Mouse (Mus musculus): ENCODE measurements at regions not wholly inside any gene's neighbourhood (a gene's known extent, or its start where the extent isn't known, plus 50 kb on each side); places are given as distances from the start of the nearest gene placed in this dataset.

DNA sequence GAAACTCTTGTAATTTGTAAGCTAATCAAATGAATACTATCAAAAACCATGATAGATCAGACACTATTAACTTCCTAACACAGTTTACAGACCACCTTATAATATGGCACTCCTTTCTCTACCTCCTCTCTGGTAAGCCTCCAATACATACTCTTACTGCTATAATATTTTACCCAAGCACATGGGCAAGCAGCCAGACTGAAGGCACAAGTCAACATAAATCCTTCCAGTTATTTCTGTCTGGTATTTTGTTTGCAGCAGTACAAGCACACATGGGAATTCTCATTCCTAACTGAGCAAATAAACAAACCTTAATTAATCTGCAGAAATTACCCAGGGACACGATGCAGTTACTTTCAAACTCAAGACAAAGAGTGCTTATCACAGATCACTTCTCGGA is 210.7 kb upstream of the Zc3h12c start:
- DNase-seq (ENCODE audit: low spot score in 2 of 2), result no peak

DNA sequence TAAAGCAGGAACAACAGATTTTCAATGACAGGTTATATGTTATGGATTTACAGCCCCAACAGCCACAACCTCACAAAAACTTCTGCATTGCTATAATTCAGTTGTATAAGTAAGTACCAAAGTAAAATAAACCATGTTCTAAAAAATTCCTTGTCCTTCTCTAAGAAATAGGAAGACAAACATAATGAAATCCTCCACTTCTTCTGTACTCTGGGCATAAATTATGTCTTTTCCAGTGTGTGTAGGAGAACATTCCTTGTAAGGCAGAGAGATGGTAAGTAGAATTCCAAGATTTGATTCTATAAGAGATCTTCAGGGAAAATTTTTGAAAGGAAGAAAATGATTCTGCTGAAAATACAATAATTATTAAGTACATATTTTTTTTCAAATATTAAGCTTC is 209.4 kb upstream of the Zc3h12c start:
- DNase-seq (ENCODE audit: low spot score in 2 of 2), result no peak

DNA sequence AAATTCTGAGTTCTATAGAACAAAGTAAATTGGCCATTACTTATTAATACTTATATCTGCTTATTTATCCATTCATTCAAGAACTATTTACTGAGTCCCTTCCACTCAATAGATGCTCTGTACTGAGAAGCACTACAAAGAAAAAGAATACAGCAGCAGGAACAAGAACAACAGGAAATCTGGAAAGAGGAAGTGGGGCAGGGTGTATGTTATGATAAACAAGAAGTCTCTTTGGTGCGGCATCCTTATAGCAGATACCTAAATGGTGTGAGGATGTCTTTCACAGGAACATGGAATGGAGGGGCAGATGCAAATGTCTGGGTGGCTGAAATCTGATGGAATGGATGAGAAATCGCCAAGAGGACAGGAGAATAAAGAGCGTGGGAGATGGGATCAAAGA is 208.5 kb upstream of the Zc3h12c start:
- no peak for DNase-seq (ENCODE audit: low spot score in 2 of 2)

DNA sequence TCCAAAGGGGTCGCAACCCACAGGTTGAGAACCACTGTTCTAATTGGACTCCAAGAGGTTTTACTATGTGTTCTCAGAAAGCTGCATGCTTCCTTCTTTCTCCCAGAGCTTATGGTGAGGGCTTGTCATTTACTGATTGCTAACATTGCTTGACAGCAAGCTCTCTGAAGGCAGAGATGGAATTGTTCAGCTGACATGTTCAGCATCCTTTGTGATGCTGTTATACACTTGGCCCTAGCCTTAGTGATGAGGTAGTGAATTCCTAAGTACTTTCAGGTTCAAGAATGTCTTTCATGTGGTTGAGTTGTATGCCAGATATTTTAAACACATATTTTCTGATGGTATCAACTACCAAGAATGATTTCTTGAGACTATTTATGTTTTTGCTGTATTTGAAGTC is 202.9 kb upstream of the Zc3h12c start:
- DNase-seq (ENCODE audit: low spot score in 2 of 2), result no peak

DNA sequence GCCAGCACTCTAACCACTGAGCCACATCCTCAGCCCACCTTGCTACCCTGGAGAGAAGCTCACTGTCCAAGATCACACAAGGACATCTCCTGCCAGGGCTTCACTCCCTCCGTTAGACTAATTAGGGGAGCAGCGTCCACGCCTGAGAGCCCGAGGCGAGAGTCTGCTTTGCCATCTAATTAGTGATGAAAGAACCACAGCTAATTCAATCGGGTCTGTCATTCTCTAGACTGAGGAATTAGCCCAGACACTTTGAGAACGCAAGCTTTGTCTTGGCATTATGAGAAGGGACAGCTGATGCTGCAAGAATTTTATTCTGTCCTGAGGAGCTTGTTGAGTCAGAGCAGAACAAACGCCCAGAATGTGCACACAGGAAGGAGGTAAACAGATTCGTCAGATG is 200.5 kb upstream of the Zc3h12c start:
- DNase-seq (ENCODE audit: low spot score in 2 of 2), result no peak

DNA sequence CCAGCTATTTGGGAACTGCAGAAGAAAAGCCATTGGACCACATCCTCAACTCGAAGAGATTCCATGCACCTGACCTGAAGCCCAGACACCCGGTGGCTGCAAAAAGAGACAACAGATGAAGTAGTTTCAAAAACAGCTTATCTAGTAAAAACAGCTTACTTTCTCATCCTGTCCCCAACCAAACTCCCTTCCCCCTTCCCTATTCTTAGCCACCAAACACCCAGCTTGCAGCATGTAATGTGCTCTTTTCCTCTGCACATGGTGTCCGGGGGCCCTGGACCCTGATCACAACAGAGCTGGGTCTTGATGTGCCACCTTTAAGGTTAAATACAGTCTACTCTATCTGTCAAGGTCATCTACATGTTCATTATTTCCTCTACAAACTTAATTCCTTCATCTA is 199.7 kb upstream of the Zc3h12c start:
- no peak for DNase-seq (ENCODE audit: low spot score in 2 of 2)

DNA sequence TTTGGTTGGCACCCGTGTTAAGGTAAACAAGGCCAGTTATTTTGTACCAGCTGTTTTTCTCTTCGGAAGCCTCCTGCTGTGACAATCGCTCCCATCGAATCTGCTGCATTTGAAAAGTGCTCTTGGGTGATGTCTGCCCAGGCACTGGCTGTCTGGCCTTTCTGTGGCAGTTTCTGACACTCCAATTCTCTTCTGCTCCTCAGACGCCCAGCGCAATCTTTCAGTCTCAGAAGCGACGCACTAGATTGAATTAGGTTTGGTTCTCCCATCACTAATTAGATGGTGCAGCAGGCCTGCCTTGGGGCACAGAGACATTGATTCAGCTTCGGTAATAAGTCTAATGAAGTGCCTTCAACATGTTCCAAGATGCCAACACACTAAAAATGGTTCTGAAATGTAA is 197.7 kb upstream of the Zc3h12c start:
- no peak for DNase-seq (ENCODE audit: low spot score in 2 of 2)

DNA sequence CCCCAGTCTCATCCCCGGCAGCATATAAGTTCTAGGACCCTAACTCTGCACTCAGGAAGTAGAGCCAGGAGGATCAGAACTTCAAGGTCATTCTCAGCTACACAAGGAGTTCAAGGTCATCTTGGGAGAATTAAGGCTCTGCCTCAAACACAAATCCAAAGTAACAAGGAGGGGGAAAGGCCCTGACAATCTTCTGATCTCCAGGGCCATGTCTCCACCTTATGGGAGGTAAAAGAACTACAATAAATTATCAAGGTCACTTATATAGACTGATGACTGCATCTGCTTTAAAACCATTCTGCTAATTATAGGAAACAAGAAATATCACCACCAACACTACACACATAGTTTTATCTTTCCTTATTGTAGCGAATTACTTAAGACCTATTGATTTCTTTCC is 193.2 kb upstream of the Zc3h12c start:
- DNase-seq (ENCODE audit: low spot score in 2 of 2), result no peak

DNA sequence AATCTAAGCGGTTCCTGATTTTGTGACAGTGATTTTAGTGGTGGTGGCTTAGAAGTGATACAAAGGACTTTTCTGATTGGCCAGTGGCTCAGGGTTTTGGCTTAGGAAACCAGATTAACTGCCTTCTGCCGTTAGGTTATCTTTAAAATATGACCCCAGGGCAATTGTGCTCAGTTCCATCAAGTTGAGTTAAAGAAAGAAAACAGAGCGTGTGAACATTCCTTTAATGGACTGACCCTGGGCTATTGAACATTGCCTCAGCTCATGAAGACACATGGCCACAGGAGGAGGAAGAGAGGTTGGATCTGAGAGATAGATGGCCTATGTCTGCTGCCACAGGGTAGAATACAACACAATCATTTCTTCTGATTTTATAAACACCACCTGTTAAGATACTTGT is 191.0 kb upstream of the Zc3h12c start:
- no peak for DNase-seq (ENCODE audit: low spot score in 2 of 2)

DNA sequence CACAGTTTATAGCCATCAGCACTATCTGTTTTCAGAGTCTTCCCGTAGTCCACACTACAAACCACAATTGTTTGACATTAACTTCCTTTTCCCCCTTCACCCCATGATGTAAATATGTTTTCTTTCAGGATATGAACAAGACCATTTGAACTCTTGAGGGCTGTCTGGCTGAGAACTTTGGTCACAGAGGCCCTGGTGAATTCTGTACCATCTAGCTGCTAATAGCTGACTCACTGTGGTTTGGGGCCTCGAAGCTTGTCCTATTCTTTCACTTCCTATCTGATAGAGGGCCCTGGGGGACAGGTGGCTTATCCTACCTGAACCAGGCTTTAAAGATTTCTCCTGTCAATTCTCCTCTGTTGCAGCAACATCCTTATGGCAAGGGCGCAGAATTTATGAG is 188.2 kb upstream of the Zc3h12c start:
- no peak for DNase-seq (ENCODE audit: low spot score in 2 of 2)

DNA sequence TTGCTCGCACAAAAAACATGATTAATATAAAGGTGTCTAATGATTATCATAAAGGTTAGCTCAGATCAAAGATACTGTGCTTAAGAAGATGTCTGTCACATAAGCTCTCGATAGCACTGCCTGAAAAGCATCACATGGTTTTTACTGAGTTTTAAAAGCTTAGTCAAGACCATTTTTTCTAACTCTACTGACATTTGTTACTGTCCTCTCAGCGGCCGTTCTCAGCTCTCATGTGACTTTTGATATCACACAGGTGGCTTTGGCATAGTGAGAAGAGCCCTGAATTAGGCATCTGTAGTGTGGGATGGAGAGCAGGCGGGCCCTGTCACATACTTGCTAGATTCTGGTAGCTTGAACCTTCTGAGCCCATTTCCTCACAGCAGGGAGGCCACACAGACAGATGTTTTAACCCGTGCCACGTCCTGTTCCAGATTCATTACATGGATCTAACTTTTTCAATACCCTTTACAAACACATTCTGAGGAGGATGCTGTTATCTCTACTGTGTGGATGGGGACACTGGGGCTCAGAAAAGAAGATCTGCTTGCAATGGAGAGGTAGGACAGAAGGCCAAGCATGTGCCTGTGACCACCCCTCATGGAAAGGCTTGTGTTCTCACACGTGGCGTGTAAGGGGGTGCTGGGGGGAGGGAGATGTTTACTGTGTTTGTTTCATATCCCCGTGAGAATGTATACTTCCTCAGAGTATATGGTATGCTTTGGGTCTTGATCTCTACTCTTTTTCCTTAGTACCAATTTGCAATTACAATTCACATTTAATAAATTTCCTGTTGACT is 187.0 kb upstream of the Zc3h12c start:
- DNase-seq (ENCODE audit: low spot score in 2 of 2), result no peak

DNA sequence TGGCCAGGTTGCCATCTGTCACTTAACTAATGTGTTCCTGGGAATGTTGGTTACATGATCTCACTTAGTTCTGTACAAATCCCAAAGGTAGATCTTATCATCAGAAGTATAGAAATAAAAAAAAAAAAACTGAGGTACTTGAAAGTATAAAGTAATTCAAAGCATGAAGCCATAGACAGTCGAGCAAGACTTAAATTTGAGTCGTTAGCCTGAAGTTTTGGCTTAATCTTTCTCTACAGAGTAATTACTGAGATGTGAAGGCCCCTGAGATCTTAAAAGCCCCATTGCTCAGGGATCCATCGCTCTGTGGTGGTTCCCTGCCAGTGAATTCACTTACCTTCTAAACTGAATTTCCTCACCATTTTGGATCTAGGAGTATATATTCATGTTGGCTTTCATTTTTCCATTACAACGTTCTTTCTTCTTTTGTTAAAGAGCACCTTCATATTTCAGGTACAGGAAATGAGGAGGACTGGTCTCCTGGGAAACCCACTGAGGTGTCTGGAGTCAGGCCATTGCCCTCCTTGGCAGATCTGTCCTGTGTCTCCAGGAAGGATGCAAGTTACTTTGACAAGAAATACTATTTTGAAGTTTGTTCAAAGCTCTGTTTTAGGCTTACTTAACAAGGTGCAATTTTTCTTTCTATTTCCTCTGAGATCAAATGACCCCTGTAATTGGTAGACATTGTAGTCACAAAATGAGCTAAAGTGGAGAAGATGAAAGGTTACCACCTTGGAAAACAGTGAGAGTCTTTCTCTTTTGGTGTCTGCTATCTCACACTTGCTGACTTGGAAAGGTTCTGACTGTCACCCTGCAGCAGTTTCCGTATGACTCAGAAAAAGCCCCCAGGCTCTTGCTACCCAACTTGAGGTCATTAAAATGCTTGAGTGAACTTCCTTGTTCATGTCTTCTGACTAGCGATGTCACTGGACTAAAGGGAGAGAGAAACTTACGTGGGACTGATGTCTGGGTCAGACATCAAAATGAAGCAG is 180.5 kb upstream of the Zc3h12c start:
- no peak for DNase-seq (ENCODE audit: low spot score in 2 of 2)

DNA sequence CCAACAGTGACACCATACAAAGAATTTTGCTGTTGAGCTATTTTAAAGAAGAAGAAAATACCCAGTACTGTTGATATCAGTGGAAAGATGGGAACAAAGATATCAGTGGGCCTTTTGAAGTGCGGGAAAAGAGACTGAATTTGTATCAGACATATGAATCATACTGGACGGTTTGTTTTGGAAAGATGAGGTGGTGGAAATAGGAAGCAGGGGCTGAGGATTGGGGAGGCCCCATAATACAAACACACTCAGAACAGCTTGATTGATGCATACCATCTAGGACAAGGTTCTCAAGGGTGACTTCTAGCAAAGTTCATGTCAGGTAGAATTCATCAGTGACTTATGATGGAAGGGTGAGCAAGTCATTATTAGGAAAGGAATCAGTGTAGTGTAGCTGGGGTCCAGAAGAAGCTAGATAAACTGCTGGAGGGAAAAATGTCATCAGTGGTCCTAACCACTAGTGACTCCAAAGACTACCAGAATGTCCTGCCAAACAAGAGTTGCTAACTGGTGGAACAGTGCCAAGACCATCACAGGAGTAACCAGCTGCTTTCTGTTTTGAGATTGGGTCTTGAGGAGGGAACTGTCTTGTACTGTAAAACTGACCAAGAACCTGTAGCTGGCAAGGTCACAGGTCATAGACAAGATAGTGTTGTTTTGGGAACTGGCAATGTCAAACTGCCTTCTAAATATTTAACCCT is 176.0 kb upstream of the Zc3h12c start:
- DNase-seq (ENCODE audit: low spot score in 2 of 2), result no peak

DNA sequence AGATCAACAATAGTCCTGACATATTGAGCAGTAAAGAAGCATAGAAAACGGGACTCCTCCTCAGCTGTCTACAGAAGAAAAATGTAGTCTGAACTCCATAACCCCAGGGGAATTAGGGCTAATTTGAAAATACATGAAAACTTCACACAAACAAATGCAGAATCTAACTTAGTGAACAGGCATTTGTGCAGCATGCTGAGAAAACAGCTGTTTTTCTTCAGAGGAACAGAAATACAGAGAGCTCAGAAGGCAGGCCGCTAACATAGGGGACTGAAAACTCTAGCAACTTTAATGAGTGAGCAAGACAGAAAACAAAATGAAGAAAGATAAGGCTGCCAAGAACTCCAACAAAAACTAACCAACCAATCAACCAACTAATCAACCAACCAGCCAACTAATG is 172.7 kb upstream of the Zc3h12c start:
- no peak for DNase-seq (ENCODE audit: low spot score in 2 of 2)

DNA sequence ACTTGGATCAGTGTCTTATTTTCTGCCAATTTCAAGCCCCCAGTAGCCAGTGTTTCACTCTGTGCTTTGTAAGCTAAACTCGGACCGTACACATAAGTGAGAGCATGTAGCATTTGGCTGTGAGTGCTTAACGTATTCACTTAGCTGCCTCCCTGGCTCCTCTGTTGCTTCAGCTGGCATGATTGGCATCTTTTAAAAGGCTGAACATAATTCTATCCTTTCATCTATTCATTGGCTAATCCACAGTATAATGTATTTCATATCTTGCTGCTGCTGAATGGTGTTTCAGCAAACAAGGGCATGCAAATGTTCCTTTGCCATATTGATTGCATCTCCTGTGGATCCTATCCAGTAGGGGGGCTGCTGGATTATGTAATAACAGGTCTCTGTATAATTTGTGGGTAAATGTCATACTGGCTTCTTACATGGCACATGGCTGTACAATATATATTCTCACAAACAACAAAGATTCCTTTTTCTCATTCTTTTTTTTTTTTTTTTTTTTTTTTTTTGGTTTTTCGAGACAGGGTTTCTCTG is 169.5 kb upstream of the Zc3h12c start:
- DNase-seq (ENCODE audit: low spot score in 2 of 2), result no peak

DNA sequence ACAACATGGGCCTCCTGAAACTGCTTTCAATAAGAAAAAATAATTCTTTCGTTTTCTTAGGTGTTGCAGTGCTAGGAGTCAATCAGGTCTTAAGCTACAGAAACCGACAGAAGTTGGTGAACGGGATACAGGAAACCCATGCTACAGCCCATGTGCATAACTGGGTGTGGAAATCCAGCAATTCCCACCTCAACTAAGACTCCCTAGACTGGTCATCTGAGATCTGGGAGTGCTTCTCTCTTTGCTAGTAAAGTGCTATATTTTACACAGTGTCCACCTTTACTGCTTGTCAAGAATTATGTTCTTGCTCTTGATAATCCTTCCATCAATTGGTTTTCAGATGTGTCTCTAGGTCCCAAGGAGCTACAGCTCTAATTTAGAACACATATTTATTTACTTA is 166.4 kb upstream of the Zc3h12c start:
- no peak for DNase-seq (ENCODE audit: low spot score in 2 of 2)

DNA sequence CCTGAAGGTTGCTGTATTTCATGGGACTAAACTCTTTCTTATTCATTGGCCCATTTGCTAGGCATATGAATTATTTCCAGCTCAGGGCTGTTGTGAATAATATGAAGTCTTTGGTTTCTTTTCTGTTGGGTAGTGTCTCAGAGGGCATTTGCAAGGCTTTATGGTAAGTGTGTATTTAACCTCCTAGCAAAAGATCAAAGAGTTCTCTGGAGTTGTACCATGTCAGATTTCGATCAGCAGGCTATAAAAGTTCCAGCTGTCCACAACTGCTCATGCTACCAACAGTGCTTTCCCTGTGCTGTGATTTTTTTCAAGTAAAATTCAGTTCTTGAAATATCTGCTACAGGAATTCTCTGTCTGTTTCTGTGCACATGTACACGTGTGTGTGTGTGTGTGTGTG is 165.5 kb upstream of the Zc3h12c start:
- DNase-seq (ENCODE audit: low spot score in 2 of 2), result no peak

DNA sequence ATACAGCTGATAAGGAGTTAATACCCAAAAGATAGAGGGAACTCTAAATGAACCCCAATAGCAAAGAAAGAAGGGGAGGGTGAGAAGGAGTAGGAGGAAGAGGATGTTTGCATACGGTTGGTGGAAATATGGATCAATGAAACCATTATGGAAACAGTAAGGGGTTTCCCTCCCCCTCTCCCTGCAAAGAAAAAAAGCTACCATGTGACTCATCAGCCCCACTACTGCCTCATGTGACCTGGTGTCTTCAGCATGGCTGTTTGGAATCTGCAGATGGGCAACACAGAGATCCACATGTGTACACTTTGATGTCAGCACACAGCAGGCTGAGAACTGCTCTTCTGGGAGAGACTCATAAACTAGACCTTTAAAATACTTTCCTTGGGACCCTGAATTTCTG is 163.4 kb upstream of the Zc3h12c start:
- no peak for DNase-seq (ENCODE audit: low spot score in 2 of 2)

DNA sequence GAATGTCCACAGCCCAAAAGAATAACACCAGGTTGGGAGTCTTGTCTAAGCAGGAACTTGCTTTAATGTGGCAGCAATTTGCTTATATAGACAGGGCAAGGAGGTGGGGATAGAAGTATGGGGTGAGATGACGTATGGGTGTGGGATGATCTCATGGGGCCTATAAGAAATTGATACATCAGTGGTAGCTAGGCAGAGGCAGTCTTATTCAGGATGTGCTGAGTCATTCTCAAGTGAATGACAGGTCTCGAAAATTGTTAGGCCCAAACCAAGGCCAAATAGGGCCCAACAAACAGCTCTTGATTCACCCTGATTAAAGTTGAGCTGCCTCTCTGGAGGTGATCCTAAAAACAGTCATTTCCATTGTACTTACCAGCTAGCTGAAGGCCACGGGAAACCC is 162.3 kb upstream of the Zc3h12c start:
- no peak for DNase-seq (ENCODE audit: low spot score in 2 of 2)

DNA sequence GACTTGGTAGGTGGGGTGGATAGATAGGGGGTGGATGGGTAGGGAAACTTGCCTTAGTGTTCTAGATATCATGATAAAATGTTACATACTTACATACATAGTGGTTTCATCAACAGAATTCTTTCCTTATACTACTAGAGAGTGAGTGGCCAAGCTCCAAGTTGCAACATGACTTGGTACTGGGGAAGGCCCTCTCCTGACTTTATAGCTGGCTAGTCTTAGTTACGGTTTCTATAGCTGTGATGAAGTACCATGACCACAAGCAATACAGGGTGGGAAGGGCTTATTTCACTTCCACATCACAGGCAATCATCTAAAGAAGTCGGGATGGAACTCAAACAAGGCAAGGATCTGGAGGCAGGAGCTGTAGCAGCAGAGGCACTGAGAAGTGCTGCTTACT is 156.0 kb upstream of the Zc3h12c start:
- no peak for DNase-seq (ENCODE audit: low spot score in 2 of 2)

DNA sequence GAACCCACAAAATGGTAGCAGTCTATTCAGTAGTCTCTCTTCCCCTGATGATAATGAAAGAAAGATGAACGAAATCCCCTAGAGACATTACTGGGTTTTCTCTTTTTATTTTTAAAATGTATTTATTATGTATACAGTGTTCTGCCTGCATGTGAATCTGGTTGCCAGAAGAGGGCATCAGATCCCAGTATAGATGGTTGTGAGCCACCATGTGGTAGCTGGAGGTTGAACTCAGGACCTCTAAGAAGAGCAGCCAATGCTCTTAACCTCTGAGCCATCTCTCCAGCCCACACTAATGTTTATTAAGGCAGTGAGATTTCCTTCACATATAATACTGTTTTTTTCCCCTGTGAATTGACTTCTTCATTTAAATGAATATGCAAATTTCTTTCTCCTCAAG is 155.4 kb upstream of the Zc3h12c start:
- DNase-seq (ENCODE audit: low spot score in 2 of 2), result no peak

DNA sequence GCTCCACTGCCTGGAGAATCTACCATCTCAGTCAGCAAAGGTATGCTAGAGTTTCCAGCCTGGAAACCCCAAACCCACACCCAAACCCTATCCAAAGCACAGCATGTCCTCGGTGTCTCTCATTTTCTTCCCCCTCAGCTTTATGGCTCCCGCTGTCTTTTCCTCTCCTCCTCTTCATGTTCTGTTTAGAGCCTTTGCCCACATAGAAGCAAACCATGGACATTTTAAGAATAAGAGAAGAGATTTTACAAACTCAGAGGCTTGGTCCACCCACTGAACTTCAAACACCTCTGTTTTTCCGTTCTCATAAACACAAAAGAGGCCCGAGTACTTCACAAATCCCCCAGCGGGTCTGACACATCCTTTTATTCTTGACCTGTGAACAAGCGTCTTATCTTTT is 154.9 kb upstream of the Zc3h12c start:
- DNase-seq (ENCODE audit: low spot score in 2 of 2), result peak; percentile 7 to 45

Data from left cerebral cortex, adult 18-20 months (tissue).